Mouse (Mus musculus) intestine, postnatal 0 days (tissue): ENCODE measurements around the gene Fcgr1. TPM values are rescaled to one million over a fixed set of nuclear protein-coding genes. Genes with fewer than 3 reads are reported as not detected.
"Not testable (repeated sequence)": the region's sequence is repeated elsewhere in the genome, so short reads cannot be mapped to it uniquely, and the experiment has no call there.

Experiments used
- ATAC-seq: fragments of 200-750 bp; cut with Nextera tagmentation; 2 replicates; pipeline ENCODE4 v1.8.0; 2017; ENCODE audit warnings: mild to moderate bottlenecking, moderate TSS enrichment, moderate library complexity
- H3K27ac ChIP-seq: fragments of 300-500 bp; sonication (generic); 2 replicates; pipeline ENCODE4 v1.5.1; 2014; ENCODE audit warnings: mild to moderate bottlenecking, low read depth, low read length, moderate library complexity
- H3K27me3 ChIP-seq: fragments of 300-500 bp; sonication (generic); replicated peaks from 2 replicates; pipeline ENCODE4 v1.6.1; 2014; ENCODE audit warnings: low read length, mixed read lengths; ENCODE audit not compliant: control insufficient read depth, insufficient read depth
- H3K36me3 ChIP-seq: fragments of 300-500 bp; sonication (generic); 2 replicates; pipeline ENCODE4 v1.6.1; 2014; ENCODE audit warnings: mild to moderate bottlenecking, moderate library complexity; ENCODE audit not compliant: control insufficient read depth, insufficient read depth
- H3K4me1 ChIP-seq: fragments of 300-500 bp; sonication (generic); replicated peaks from 2 replicates; pipeline ENCODE4 v1.6.1; 2014; ENCODE audit warnings: antibody characterized with exemption, low read length, mixed read lengths; ENCODE audit not compliant: control insufficient read depth, insufficient read depth
- H3K4me2 ChIP-seq: fragments of 300-500 bp; sonication (generic); replicated peaks from 2 replicates; pipeline ENCODE4 v1.6.1; 2014; ENCODE audit warnings: low read depth, mild to moderate bottlenecking, moderate library complexity
- H3K4me3 ChIP-seq: fragments of 300-500 bp; sonication (generic); 2 replicates; pipeline ENCODE4 v1.5.1; 2014; ENCODE audit warnings: low read depth, low read length
- H3K9ac ChIP-seq: fragments of 300-500 bp; sonication (generic); 2 replicates; pipeline ENCODE4 v1.6.1; 2014; ENCODE audit warnings: mild to moderate bottlenecking, low read depth, low read length
- H3K9me3 ChIP-seq: fragments of 300-500 bp; sonication (generic); 2 replicates; pipeline ENCODE4 v1.6.1; 2016; ENCODE audit warnings: mixed run types; ENCODE audit not compliant: control insufficient read depth
- CTCF ChIP-seq: sonication (generic); IDR thresholded peaks from 2 replicates; pipeline ENCODE4 v1.5.1; 2016; ENCODE audit warnings: low read depth, mild to moderate bottlenecking, control low read depth, antibody characterized with exemption, moderate library complexity
- WGBS: fragments of 180-500 bp; shearing (Covaris S2); extraction: QIAGEN DNeasy Blood & Tissue Kit; methylation state at CpG from one replicate; pipeline ENCODE4 v1.1.7; 2014; 5-methylcytosine and 5-hydroxymethylcytosine counted together
- polyA plus RNA-seq: library from polyadenylated mRNA; unstranded; fragments of >200 nt; fragmentation: Nextera tagmentation; extraction: Ambion mirVana; gene quantifications from 2 replicates; pipeline ENCODE4 v1.2.1, GENCODE M21; 2015

Fcgr1 gene
- polyA plus RNA-seq, 1 experiment from 2014 or later: 2.7 TPM

DNA sequence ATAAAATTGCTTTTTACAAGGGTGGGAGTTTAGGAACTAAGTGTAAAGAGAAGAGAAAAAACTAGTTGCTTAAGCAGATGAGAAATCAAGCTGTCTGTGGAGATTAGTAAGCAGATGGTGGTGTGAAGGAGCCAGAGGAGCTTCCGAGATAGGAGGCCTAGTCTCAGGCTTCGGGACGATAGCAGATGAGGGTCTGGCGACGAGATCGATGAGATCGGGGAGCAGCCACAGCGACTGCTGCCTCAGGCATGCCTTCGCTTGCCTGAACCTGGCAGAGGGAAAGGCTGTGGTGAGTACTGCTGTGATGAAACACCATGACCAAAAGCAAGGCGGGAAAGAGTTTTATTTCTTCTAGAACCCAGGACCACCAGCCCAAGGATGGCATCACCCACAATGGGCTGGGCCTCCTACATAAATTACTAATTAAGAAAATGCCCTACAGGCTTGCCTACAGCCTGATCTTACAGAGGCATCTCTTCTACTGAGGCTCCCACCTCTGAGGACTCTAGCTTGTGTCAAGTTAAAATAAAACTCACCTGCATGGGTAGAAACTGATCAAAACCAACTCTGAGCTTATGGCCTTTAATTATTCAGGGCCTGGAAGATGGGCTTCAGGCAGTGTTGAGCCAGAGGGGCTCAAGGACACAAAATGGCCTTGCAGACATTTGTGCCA lies 39.0 kb downstream of the Fcgr1 start:
- ATAC-seq: no peak
- Histone ChIP-seq H3K4me3 (no peak overlapping the region), H3K4me1 (no peaks in the 10 kb centered on the region), H3K27ac (no peak overlapping the region), H3K9ac (no peak overlapping the region), H3K36me3 (no peaks in the 10 kb centered on the region), H3K9me3 (no peaks in the 10 kb centered on the region), H3K4me2 (no peak overlapping the region), H3K27me3 (no peaks in the 10 kb centered on the region)
- no peak for TF ChIP-seq CTCF
- WGBS: 69% methylated on average over 10 of the region's 10 CpGs

- Histone ChIP-seq H3K27me3 (no peaks in the 10 kb centered on the region), H3K4me1 (no peaks in the 10 kb centered on the region), H3K27ac (no peak overlapping the region), H3K36me3 (no peaks in the 10 kb centered on the region), H3K4me3 (no peak overlapping the region), H3K9ac (no peak overlapping the region), H3K9me3 (no peaks in the 10 kb centered on the region), H3K4me2 (no peak overlapping the region)
- 85% methylated on average over 3 of the region's 3 CpGs for whole genome bisulfite sequencing
- TF ChIP-seq CTCF: no peak
- ATAC-seq: no peak
Observed at GRCm38 (mm10) chr3:96251787-96252186, 42.0 kb downstream of the Fcgr1 start.

GRCm38 (mm10) chr3:96250890-96251289 lies 42.9 kb downstream of the Fcgr1 start:
- Histone ChIP-seq H3K4me2 (no peak overlapping the region), H3K4me3 (no peak overlapping the region), H3K36me3 (no peaks in the 10 kb centered on the region), H3K27ac (no peak overlapping the region), H3K27me3 (no peaks in the 10 kb centered on the region), H3K4me1 (no peaks in the 10 kb centered on the region), H3K9me3 (no peaks in the 10 kb centered on the region), H3K9ac (no peak overlapping the region)
- no peak for ATAC-seq
- WGBS: 52% methylated on average over 3 of the region's 3 CpGs
- no peak for TF ChIP-seq CTCF

- ATAC-seq: no peak
- Histone ChIP-seq H3K27me3 (no peaks in the 10 kb centered on the region), H3K4me2 (0 out of 2 replicates have a peak overlapping the region, but pooled peaks have one; percentile 56), H3K4me1 (peaks cover 6% of the 10 kb centered on the region), H3K4me3 (no peak overlapping the region), H3K9me3 (no peaks in the 10 kb centered on the region), H3K27ac (no peak overlapping the region), H3K36me3 (no peaks in the 10 kb centered on the region), H3K9ac (no peak overlapping the region; the same call in 1 of the 2 replicates)
- WGBS: 47% methylated on average over 4 of the region's 4 CpGs
- no peak for TF ChIP-seq CTCF
Observed at GRCm38 (mm10) chr3:96249034-96249345, 44.8 kb downstream of the Fcgr1 start.

DNA sequence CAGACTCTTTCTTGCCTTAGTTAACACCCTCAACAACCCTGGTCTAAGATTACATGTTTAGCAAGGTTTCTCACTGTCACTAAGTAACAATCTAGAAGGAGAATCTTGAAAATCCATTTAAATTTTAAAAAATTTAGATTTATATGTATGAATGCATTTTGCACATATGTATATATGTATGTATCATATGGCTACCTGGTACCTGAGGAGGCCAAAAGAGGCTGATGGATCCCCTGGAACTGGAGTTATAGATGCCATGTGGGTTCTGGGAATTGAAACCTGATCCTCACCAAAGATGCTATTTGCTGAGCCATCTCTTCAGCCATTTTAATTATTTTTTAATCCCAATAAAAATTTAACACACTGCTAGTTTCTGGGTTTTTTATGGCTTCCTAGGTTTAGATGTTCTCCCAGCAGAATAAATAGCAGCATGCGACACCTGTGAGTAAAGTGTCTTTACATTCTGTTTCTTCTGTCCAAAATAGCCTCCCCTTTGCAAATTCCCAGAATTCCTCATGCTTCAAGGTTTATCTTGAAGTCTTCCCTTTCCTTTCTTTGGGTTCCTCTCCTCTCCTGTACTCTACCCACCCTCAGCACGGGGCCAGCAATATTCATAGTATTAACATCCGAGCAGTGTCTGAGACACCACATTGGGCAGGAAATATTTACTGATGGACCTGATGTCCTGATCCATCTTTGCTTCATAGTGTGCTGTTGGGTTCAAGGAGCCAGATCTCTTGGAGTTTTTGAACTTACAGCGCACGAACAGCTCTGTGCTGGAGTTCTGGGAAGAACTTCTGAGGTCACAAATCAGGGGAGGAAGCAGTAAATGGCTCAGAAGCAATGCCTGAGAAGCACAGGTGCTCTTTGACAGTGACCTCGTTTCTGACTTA lies 45.4 kb downstream of the Fcgr1 start:
- no peak overlapping the region for H3K27ac ChIP-seq
- H3K27me3 ChIP-seq: no peaks in the 10 kb centered on the region
- H3K4me1 ChIP-seq: peaks cover 12% of the 10 kb centered on the region
- peak overlapping the region; percentile 56 for H3K4me2 ChIP-seq
- no peak for TF ChIP-seq CTCF
- no peak overlapping the region; the same call in 1 of the 2 replicates for H3K9ac ChIP-seq
- 0 out of 2 replicates have a peak overlapping the region, but pooled peaks have one; percentile 6 for H3K4me3 ChIP-seq
- whole genome bisulfite sequencing: 25% methylated on average over 6 of the region's 6 CpGs
- no peaks in the 10 kb centered on the region for H3K9me3 ChIP-seq
- no peak for ATAC-seq
- no peaks in the 10 kb centered on the region for H3K36me3 ChIP-seq

GRCm38 (mm10) chr3:96247356-96248140 lies 46.2 kb downstream of the Fcgr1 start:
- no peak for ATAC-seq
- no peak for TF ChIP-seq CTCF
- WGBS: 3% methylated on average over 11 of the region's 11 CpGs

DNA sequence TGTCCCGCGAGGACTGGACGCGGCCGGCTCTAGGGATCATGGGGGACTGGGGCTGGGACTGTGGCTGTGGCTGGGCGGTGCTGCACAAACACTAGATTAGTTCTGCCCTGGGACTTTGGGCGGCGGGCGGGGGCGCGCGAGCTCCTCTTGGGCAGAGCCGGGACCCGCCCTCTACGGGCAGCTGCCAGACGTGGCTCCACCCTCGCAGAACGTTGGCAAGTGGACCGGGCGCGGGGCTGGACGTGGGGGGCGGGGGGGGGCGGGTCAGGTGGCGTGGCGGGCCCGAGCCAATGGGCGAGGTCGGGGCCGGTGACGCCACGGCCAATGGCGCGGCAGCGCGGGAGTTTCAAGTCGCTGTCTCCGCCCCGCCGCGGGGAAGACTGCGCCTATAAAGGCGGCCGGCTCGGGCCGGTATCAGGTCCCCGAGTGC lies 47.3 kb downstream of the Fcgr1 start, which contains the start of gene Hist2h3c1:
Hist2h3c1 (plus strand) TSS at position 259 of the 430 bp plus-strand sequence.
- not testable (repeated sequence) for H3K27me3 ChIP-seq, H3K9ac ChIP-seq, H3K36me3 ChIP-seq, H3K9me3 ChIP-seq, H3K27ac ChIP-seq
- peak within 1 kb of the TSS; percentile 24 for H3K4me3 ChIP-seq
- ATAC-seq: peak; percentile 90
- H3K4me2 ChIP-seq: peak within 1 kb of the TSS; percentile 56
- H3K4me1 ChIP-seq: peaks cover 12% of the 10 kb centered on the region
- 0% methylated on average over 1 of the region's 47 CpGs for WGBS

More at GRCm38 (mm10) chr3:96247356-96248140, 46.2 kb downstream of the Fcgr1 start:
- H3K27me3 ChIP-seq: no peaks in the 10 kb centered on the region
- H3K4me2 ChIP-seq: peak overlapping the region; percentile 56
- H3K9ac ChIP-seq: no peak overlapping the region
- no peak overlapping the region for H3K27ac ChIP-seq
- H3K9me3 ChIP-seq: no peaks in the 10 kb centered on the region
- peak overlapping the region; percentile 24 for H3K4me3 ChIP-seq
- peaks cover 12% of the 10 kb centered on the region for H3K4me1 ChIP-seq
- no peaks in the 10 kb centered on the region for H3K36me3 ChIP-seq

- peaks cover 12% of the 10 kb centered on the region for H3K4me1 ChIP-seq
- H3K9ac ChIP-seq, H3K27me3 ChIP-seq, H3K27ac ChIP-seq, H3K9me3 ChIP-seq, ATAC-seq, H3K36me3 ChIP-seq: not testable (repeated sequence)
- WGBS: 2% methylated on average over 10 of the region's 21 CpGs
- 0 out of 2 replicates have a peak overlapping the region, but pooled peaks have one; percentile 23 for H3K4me3 ChIP-seq
- 0 out of 2 replicates have a peak overlapping the region, but pooled peaks have one; percentile 41 for H3K4me2 ChIP-seq
Observed at GRCm38 (mm10) chr3:96246018-96246417, 47.8 kb downstream of the Fcgr1 start.
